Mouse (Mus musculus) left cerebral cortex, postnatal 4 days (tissue): ENCODE results near the gene Dnah12. TPM values are rescaled to one million over a fixed set of nuclear protein-coding genes. Genes with fewer than 3 reads are reported as not detected.
A peak's percentile ranks its signal among the peaks of the same experiment; 100 is the strongest.

Experiments used
- microRNA-seq: library from miRNA; unstranded; fragments of <30 nt; microRNA quantifications from one replicate; pipeline ENCODE4 v1.2.0, GENCODE M21; 2022
- total RNA-seq, 2 experiments: library from RNA; stranded (reverse); gene quantifications; 2 replicates each; pipeline ENCODE4 v1.2.3; 2021

Gene Dnah12
- total RNA-seq, 2 experiments from 2014 or later = 0.40 to 0.56 TPM

Small RNAs within 50 kb of the gene (microRNA-seq; reads per million reads assigned to microRNA genes)
- gene Mir7672 = 3.3 reads per million, percentile 4 among the genes with 10 or more reads in this experiment

Other genes starting within 250 kb of the Dnah12 start
- gene Slmap, start 158.3 kb upstream of the Dnah12 start, total RNA-seq = 10 to 100 TPM; 60.7 to 67.6 TPM
- gene Dennd6a, start 119.4 kb upstream of the Dnah12 start, total RNA-seq = 10 to 100 TPM; 19.7 to 22.7 TPM
- gene Arf4, start 55.2 kb upstream of the Dnah12 start, total RNA-seq = 100 to 1,000 TPM; 212 to 232 TPM
- gene Pde12, start 23.4 kb upstream of the Dnah12 start, total RNA-seq = 10 to 100 TPM; 12.0 to 13.5 TPM
- gene Asb14, start 201.3 kb downstream of the Dnah12 start, total RNA-seq = not detected